Mouse (Mus musculus) adrenal gland, adult 2 months (tissue): Measurements from ENCODE around the gene Hs6st3. TPM values are rescaled to one million over a fixed set of nuclear protein-coding genes. Genes with fewer than 3 reads are reported as not detected.

ENCODE experiments used
- DNase-seq: peaks from one replicate; pipeline ENCODE4 v3.0.0; 2021
- polyA plus RNA-seq: library from polyadenylated mRNA; depleted of rRNA; stranded (reverse); fragments of >200 nt; gene quantifications from 2 replicates; pipeline ENCODE4 v1.2.3, GENCODE M21; 2012
- total RNA-seq, 2 experiments: library from RNA; stranded (reverse); gene quantifications; 2 replicates each; pipeline ENCODE4 v1.2.3; 2021

Hs6st3 gene
- total and polyA plus RNA-seq, 3 experiments = 0.69 to 0.90 (median 0.76) TPM

GRCm38 (mm10) chr14:119642874-119643273 lies 504.7 kb downstream of the Hs6st3 start:
- no peak for DNase-seq

GRCm38 (mm10) chr14:119643840-119644239 lies 505.7 kb downstream of the Hs6st3 start:
- no peak for DNase-seq

- DNase-seq = no peak
These were observed 518.8 kb downstream of the Hs6st3 start for GRCm38 (mm10) chr14:119656936-119657335.

- peak; percentile 22 for DNase-seq
These were observed 527.6 kb downstream of the Hs6st3 start for GRCm38 (mm10) chr14:119665741-119666141.

- DNase-seq = no peak
These were observed 529.3 kb downstream of the Hs6st3 start for GRCm38 (mm10) chr14:119667421-119667820.

- no peak for DNase-seq
These were observed 532.9 kb downstream of the Hs6st3 start for GRCm38 (mm10) chr14:119670836-119671587.

- no peak for DNase-seq
These were observed 540.4 kb downstream of the Hs6st3 start for GRCm38 (mm10) chr14:119678574-119678973.

GRCm38 (mm10) chr14:119680052-119680451 lies 541.9 kb downstream of the Hs6st3 start:
- DNase-seq = no peak

- no peak for DNase-seq
These were observed 549.7 kb downstream of the Hs6st3 start for GRCm38 (mm10) chr14:119687885-119688284.

- DNase-seq = no peak
These were observed 561.8 kb downstream of the Hs6st3 start for GRCm38 (mm10) chr14:119699982-119700381.

- no peak for DNase-seq
These were observed 576.6 kb downstream of the Hs6st3 start for GRCm38 (mm10) chr14:119714712-119715111.

- DNase-seq = no peak
These were observed 579.2 kb downstream of the Hs6st3 start for GRCm38 (mm10) chr14:119717323-119717722.

- no peak for DNase-seq
These were observed 587.0 kb downstream of the Hs6st3 start for GRCm38 (mm10) chr14:119725102-119725501.

- DNase-seq = no peak
These were observed 593.4 kb downstream of the Hs6st3 start for GRCm38 (mm10) chr14:119731436-119732080.

- no peak for DNase-seq
These were observed 594.1 kb downstream of the Hs6st3 start for GRCm38 (mm10) chr14:119732219-119732618.

- DNase-seq = no peak
These were observed 599.3 kb downstream of the Hs6st3 start for GRCm38 (mm10) chr14:119737408-119737961.

- no peak for DNase-seq
These were observed 603.6 kb downstream of the Hs6st3 start for GRCm38 (mm10) chr14:119741791-119742190.

GRCm38 (mm10) chr14:119761376-119761775 lies 623.2 kb downstream of the Hs6st3 start:
- DNase-seq = no peak

GRCm38 (mm10) chr14:119772040-119772439 lies 633.9 kb downstream of the Hs6st3 start:
- no peak for DNase-seq

- no peak for DNase-seq
These were observed 638.1 kb downstream of the Hs6st3 start for GRCm38 (mm10) chr14:119776261-119776660.

- peak; percentile 26 for DNase-seq
These were observed 641.9 kb downstream of the Hs6st3 start for GRCm38 (mm10) chr14:119779982-119780588.

- DNase-seq = no peak
These were observed 643.0 kb downstream of the Hs6st3 start for GRCm38 (mm10) chr14:119781111-119781510.

- no peak for DNase-seq
These were observed 651.3 kb downstream of the Hs6st3 start for GRCm38 (mm10) chr14:119789457-119789856.
